ENCODE assay signal across 26 mouse cellular contexts in genomic region chr8:12061237-12061636, GRCm38 (mm10).
DNase-seq lines count a peak whose midpoint lies in the region; ATAC-seq lines count a peak whose summit lies in the region.
"Had no signal": no experiment of that assay in that cellular context is flagged by ENCODE, and none has a peak within 500 bp of the region (broad histone marks: within the 10 kb centered on the region; RNA-seq: fewer than 3 reads in every experiment).

No protein-coding gene starts in this region.

- no peak for DNase-seq in midbrain, embryonic 10.5 days (ENCODE audit: low spot score)
- peak; percentile 26 for DNase-seq in retina, postnatal 1 day
- no peak for DNase-seq in cerebellum, adult 8-10 months
- DNase-seq: adrenal gland, postnatal 25 days; B cell, adult 2 months; cerebellum, adult 18-20 months; cerebellum, postnatal 14 days; gastrocnemius, adult 2 months; gastrocnemius, postnatal 36 days; heart, adult 18-20 months; heart, postnatal 36 days; kidney, adult 11 months; kidney, postnatal 36 days; right cerebral cortex, postnatal 14 days; thymus, postnatal 4 days had no signal

- peaks cover 11% of the 10 kb centered on the region; the same call in 1 of the 2 replicates for H3K4me1 ChIP-seq in hindbrain, embryonic 15.5 days (replicated peaks)
- no peaks in the 10 kb centered on the region for H3K4me1 ChIP-seq in hindbrain, embryonic 12.5 days
- H3K4me1 ChIP-seq in midbrain, embryonic 15.5 days = peaks cover 22% of the 10 kb centered on the region
- H3K4me1 ChIP-seq in midbrain, embryonic 10.5 days = no peaks in the 10 kb centered on the region
- peaks cover 7% of the 10 kb centered on the region for H3K4me1 ChIP-seq in midbrain, embryonic 16.5 days (ENCODE audit: control insufficient read depth, insufficient read depth, low read length)
- H3K4me1 ChIP-seq: kidney, embryonic 15.5 days; limb, embryonic 13.5 days; lung, embryonic 15.5 days had no signal

- no peak overlapping the region for H3K27ac ChIP-seq in hindbrain, embryonic 15.5 days (replicated peaks)
- H3K27ac ChIP-seq in hindbrain, embryonic 12.5 days = no peak overlapping the region
- H3K27ac ChIP-seq in midbrain, embryonic 15.5 days = no peak overlapping the region
- no peak overlapping the region for H3K27ac ChIP-seq in midbrain, embryonic 10.5 days (replicated peaks)
- H3K27ac ChIP-seq in midbrain, embryonic 16.5 days (ENCODE audit: low read length) = no peak overlapping the region
- H3K27ac ChIP-seq: gastrocnemius, adult 2 months; kidney, embryonic 15.5 days; limb, embryonic 13.5 days; lung, embryonic 15.5 days; midbrain, embryonic 12.5 days had no signal

- peak; percentile 61; the same call in 1 of the 2 replicates for ATAC-seq in hindbrain, embryonic 15.5 days (ENCODE audit: low FRiP score, low read depth)
- ATAC-seq in hindbrain, embryonic 12.5 days (ENCODE audit: low FRiP score) = no peak
- ATAC-seq in midbrain, embryonic 15.5 days (replicated peaks) = peak; percentile 83
- ATAC-seq in midbrain, embryonic 16.5 days = peak; percentile 69

- 39% methylated on average over 13 of the region's 13 CpGs for WGBS in hindbrain, embryonic 15.5 days
- WGBS in hindbrain, embryonic 12.5 days = 61% methylated on average over 13 of the region's 13 CpGs
- 25% methylated on average over 13 of the region's 13 CpGs for WGBS in midbrain, embryonic 15.5 days
- 65% methylated on average over 13 of the region's 13 CpGs for WGBS in midbrain, embryonic 10.5 days
- 24% methylated on average over 13 of the region's 13 CpGs for WGBS in midbrain, embryonic 16.5 days

- no peak overlapping the region for H3K4me3 ChIP-seq in hindbrain, embryonic 15.5 days
- H3K4me3 ChIP-seq in hindbrain, embryonic 12.5 days = no peak overlapping the region
- H3K4me3 ChIP-seq in midbrain, embryonic 15.5 days = no peak overlapping the region
- H3K4me3 ChIP-seq in midbrain, embryonic 10.5 days = no peak overlapping the region
- H3K4me3 ChIP-seq in midbrain, embryonic 16.5 days (ENCODE audit: low read depth, low read length) = no peak overlapping the region
- H3K4me3 ChIP-seq: gastrocnemius, adult 2 months; kidney, embryonic 15.5 days; limb, embryonic 13.5 days; lung, embryonic 15.5 days; midbrain, embryonic 12.5 days; myocyte had no signal

- 0 out of 2 replicates have a peak, but pooled peaks cover 2% of the 10 kb centered on the region for H3K27me3 ChIP-seq in hindbrain, embryonic 15.5 days
- peaks cover 15% of the 10 kb centered on the region for H3K27me3 ChIP-seq in hindbrain, embryonic 12.5 days
- H3K27me3 ChIP-seq in midbrain, embryonic 15.5 days (replicated peaks) = peaks cover 6% of the 10 kb centered on the region; the same call in 1 of the 2 replicates
- peaks cover 19% of the 10 kb centered on the region; the same call in 1 of the 2 replicates for H3K27me3 ChIP-seq in midbrain, embryonic 10.5 days (ENCODE audit: low read depth, poor library complexity, severe bottlenecking)
- H3K27me3 ChIP-seq in midbrain, embryonic 16.5 days (ENCODE audit: control insufficient read depth, insufficient read depth, low read depth, low read length) = peaks cover 5% of the 10 kb centered on the region
- H3K27me3 ChIP-seq: lung, embryonic 15.5 days had no signal

- H3K9me3 ChIP-seq in hindbrain, embryonic 15.5 days = no peaks in the 10 kb centered on the region
- no peaks in the 10 kb centered on the region for H3K9me3 ChIP-seq in hindbrain, embryonic 12.5 days (replicated peaks)
- H3K9me3 ChIP-seq in midbrain, embryonic 15.5 days = no peaks in the 10 kb centered on the region
- H3K9me3 ChIP-seq in midbrain, embryonic 10.5 days (replicated peaks) = no peaks in the 10 kb centered on the region
- H3K9me3 ChIP-seq in midbrain, embryonic 16.5 days (replicated peaks; ENCODE audit: control insufficient read depth, low read length, poor library complexity, severe bottlenecking) = no peaks in the 10 kb centered on the region
- H3K9me3 ChIP-seq: kidney, embryonic 15.5 days; limb, embryonic 13.5 days; lung, embryonic 15.5 days; midbrain, embryonic 12.5 days had no signal

- no peak overlapping the region for H3K4me2 ChIP-seq in hindbrain, embryonic 15.5 days
- no peak overlapping the region for H3K4me2 ChIP-seq in hindbrain, embryonic 12.5 days (replicated peaks)
- H3K4me2 ChIP-seq in midbrain, embryonic 15.5 days = peak overlapping the region; percentile 16; the same call in 1 of the 2 replicates
- peak overlapping the region; percentile 26 for H3K4me2 ChIP-seq in midbrain, embryonic 16.5 days (ENCODE audit: low read length)
- H3K4me2 ChIP-seq: heart, embryonic 11.5 days; kidney, embryonic 15.5 days; limb, embryonic 13.5 days; liver, embryonic 11.5 days; lung, embryonic 15.5 days; midbrain, embryonic 12.5 days had no signal

- H3K9ac ChIP-seq in hindbrain, embryonic 15.5 days = no peak overlapping the region
- no peak overlapping the region for H3K9ac ChIP-seq in hindbrain, embryonic 12.5 days
- H3K9ac ChIP-seq in midbrain, embryonic 15.5 days = no peak overlapping the region
- no peak overlapping the region for H3K9ac ChIP-seq in midbrain, embryonic 16.5 days (ENCODE audit: low read depth, low read length)
- H3K9ac ChIP-seq: kidney, embryonic 15.5 days; limb, embryonic 13.5 days; lung, embryonic 15.5 days; midbrain, embryonic 12.5 days had no signal

- H3K36me3 ChIP-seq in hindbrain, embryonic 15.5 days = no peaks in the 10 kb centered on the region
- no peaks in the 10 kb centered on the region for H3K36me3 ChIP-seq in hindbrain, embryonic 12.5 days
- H3K36me3 ChIP-seq in midbrain, embryonic 15.5 days (replicated peaks) = no peaks in the 10 kb centered on the region
- no peaks in the 10 kb centered on the region for H3K36me3 ChIP-seq in midbrain, embryonic 10.5 days
- H3K36me3 ChIP-seq in midbrain, embryonic 16.5 days (ENCODE audit: control insufficient read depth, insufficient read depth, low read length) = no peaks in the 10 kb centered on the region
- H3K36me3 ChIP-seq: kidney, embryonic 15.5 days; limb, embryonic 13.5 days; lung, embryonic 15.5 days; midbrain, embryonic 12.5 days had no signal

Comparison
In these comparisons a context has a peak if more than half of its experiments do, and no peak if none do; other contexts are left out.
1. H3K4me2 ChIP-seq: peak in midbrain, embryonic 15.5 days (single experiment) and midbrain, embryonic 16.5 days (single experiment); none in hindbrain, embryonic 15.5 days (single experiment) and hindbrain, embryonic 12.5 days (single experiment).